Mouse (Mus musculus) right cerebral cortex, postnatal 4 days (tissue): Measurements from ENCODE around the gene Lag3.

Source experiments
- DNase-seq: peaks from one replicate; pipeline ENCODE4 v3.0.0-alpha.2; 2022

The Lag3 gene

GRCm38 (mm10) chr6:124858561-124859318, 52.8 kb downstream of the Lag3 start:
- DNase-seq: no peak

DNA sequence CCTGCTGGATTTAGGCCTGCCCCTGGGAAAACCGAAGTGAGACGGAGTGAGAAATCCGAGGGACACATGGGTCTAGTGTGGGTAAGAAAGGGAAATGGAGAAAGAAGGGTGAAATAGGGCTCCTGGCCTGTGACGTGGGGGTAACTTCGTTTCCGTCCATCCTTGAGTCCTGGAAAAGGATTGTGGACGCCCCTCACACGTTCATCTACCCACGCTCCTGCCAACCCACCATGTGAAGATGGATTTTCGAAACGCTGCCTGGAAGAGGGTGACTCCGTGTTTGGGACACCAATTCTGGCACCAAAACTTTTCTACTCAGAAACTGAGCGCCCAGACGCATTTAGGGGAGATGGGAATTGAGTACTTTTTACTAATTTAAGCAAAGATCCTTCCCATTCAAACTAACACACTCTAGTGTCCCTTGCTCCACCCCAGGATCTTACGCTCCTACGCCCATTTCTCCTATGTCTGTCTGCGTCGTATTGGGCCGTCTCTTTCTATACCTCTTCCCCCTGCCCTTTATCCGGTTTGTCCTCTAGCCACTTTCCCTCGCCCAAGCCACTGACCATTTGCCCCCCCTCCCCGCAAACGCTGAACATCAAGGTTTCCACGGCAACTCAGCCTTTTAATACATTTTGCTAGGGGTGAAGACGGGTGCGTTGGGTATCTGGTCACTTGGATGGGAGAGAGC, 53.5 kb downstream of the Lag3 start:
- no peak for DNase-seq

DNA sequence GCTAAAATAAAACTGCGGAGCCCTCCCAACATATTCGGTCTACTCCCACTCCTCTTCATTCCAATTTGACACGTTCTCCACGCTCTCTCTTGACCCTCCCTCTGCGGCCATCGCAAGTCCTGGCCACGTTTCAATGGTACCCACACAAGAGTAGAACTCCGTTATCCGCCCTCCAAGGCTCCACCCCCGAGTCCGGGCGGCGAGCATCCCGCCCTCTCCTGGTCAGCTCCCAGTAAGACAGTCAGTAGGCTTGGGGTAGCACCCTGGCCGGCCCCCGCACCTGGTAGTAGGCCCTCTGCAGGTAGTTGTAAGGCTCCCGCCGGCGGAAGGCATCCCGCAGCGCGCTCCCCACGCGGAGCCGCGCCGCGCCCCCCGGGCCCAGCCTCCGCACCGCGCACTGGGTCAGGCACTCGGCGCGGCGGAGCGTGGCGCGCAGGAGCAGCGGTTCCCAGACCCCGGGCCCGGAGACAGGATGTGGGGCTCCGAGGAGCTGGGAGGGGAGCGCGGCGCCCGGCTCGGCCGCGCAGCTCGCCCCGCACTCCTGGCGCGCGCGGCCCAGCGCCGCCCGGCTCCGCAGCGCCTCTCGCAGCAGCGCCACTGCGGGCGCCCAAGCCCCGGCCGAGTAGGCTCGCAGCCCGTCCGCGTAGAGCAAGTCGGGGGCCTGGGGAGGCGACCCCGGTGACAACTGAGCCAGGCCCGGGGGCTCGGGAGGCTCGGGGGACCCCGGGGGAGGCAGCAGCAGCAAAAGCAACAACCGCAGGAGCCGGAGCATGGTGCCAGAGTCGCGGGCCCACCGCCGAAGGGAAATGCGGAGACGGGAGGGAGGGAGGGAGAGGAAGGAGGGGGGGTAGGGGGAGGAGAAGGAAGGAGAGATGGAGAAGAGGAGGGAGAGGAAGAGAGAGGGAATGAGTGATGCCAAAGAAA, 54.3 kb downstream of the Lag3 start, which contains the start of gene P3h3:
P3h3 (minus strand) TSS at position 837 of the 924 bp plus-strand sequence.
- peak; percentile 83 for DNase-seq

DNA sequence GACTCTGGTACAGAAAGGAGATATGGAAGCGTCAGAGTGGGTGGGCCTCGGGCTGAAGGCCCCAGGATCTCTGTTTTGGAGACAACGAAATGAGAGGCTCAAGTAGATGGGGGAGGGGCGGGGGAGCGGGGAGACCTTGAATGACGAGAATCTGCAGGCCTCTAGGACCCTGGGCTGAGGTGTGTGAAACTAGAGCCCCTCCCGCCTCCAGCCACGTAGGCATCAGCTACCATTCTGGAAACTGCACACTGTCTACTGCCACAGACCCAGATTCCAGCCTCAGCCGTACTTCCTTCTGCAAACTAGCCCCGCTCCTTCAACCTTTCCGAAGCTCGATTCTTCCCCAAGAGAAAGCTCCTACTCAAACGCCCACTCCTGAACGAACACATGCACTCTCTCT, 55.2 kb downstream of the Lag3 start:
- DNase-seq: peak; percentile 70

DNA sequence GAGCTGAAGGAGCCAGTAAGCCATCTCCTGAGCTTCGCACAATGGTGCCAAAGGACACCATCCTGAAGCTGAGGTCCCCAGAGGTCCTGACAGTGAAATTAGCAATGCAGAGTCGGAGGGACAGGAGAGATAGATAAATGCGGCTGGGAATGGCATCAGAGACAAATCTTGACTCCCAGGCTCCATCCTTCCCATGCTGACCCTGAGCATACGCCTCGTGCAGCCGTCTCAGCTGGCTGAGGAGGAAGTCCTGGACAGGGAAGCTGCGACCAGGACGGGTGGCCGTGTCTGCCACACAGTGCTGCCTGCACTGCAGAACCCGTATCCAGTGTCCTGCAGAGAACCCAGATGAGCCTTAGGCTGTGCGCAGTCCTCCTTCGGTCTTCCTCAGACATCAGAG, 56.9 kb downstream of the Lag3 start:
- no peak for DNase-seq
